Mouse (Mus musculus): Measurements from ENCODE around the gene Polr3c. TPM values are rescaled to one million over a fixed set of nuclear protein-coding genes. Genes with fewer than 3 reads are reported as not detected.

The Polr3c gene
- polyA plus RNA-seq (2014; fragmentation: Nextera tagmentation; extraction: Ambion mirVana) = 38.0 and 38.1 TPM in 2 replicates

GRCm38 (mm10) chr3:96727343-96727827, at the start of gene Polr3c, which contains the start of gene Rnf115:
Gene Polr3c, minus strand, starts transcription at chr3:96727628.
Gene Rnf115, plus strand, starts transcription at chr3:96727664.
- Histone ChIP-seq H3K4me3 (ENCODE audit: low read depth, low read length) (peak within 1 kb of the TSS; percentile 59), H3K27me3 (ENCODE audit: control insufficient read depth, insufficient read depth, low read length) (no peaks in the 10 kb centered on the region), H3K4me2 (replicated peaks; ENCODE audit: low read depth, low read length) (peak within 1 kb of the TSS; percentile 67), H3K27ac (ENCODE audit: low read depth, low read length) (peak within 1 kb of the TSS; percentile 31), H3K9me3 (ENCODE audit: control insufficient read depth, low read length) (no peaks in the 10 kb centered on the region), H3K36me3 (ENCODE audit: control insufficient read depth, insufficient read depth, low read length) (peaks cover under 1% of the 10 kb centered on the region; the same call in 1 of the 2 replicates), H3K9ac (ENCODE audit: low read depth, low read length) (peak within 1 kb of the TSS; percentile 62), H3K4me1 (replicated peaks; ENCODE audit: control insufficient read depth, insufficient read depth, low read length) (no peaks in the 10 kb centered on the region)
- ATAC-seq (ENCODE audit: low FRiP score) (peak; percentile 99), DNase-seq (ENCODE audit: low spot score) (peak; percentile 96)
- under 1% methylated on average over 29 of the region's 52 CpGs for WGBS

- Histone ChIP-seq H3K27me3 (ENCODE audit: control insufficient read depth, insufficient read depth, low read length) (no peaks in the 10 kb centered on the region), H3K4me1 (replicated peaks; ENCODE audit: control insufficient read depth, insufficient read depth, low read length) (no peaks in the 10 kb centered on the region), H3K4me3 (ENCODE audit: low read depth, low read length) (no peak overlapping the region), H3K27ac (ENCODE audit: low read depth, low read length) (no peak overlapping the region), H3K36me3 (ENCODE audit: control insufficient read depth, insufficient read depth, low read length) (no peaks in the 10 kb centered on the region), H3K9me3 (ENCODE audit: control insufficient read depth, low read length) (no peaks in the 10 kb centered on the region), H3K9ac (ENCODE audit: low read depth, low read length) (no peak overlapping the region), H3K4me2 (replicated peaks; ENCODE audit: low read depth, low read length) (no peak overlapping the region)
- no peak for ATAC-seq (ENCODE audit: low FRiP score)
- WGBS = 80% methylated on average over 3 of the region's 3 CpGs
- no peak for DNase-seq (ENCODE audit: low spot score)
These were observed 49.7 kb upstream of the Polr3c start for GRCm38 (mm10) chr3:96777120-96777519.

- H3K27me3 ChIP-seq (ENCODE audit: control insufficient read depth, insufficient read depth, low read length) = no peaks in the 10 kb centered on the region
- H3K4me1 ChIP-seq (replicated peaks; ENCODE audit: control insufficient read depth, insufficient read depth, low read length) = no peaks in the 10 kb centered on the region
- no peaks in the 10 kb centered on the region for H3K9me3 ChIP-seq (ENCODE audit: control insufficient read depth, low read length)
- H3K9ac ChIP-seq (ENCODE audit: low read depth, low read length) = no peak overlapping the region
- H3K36me3 ChIP-seq (ENCODE audit: control insufficient read depth, insufficient read depth, low read length) = no peaks in the 10 kb centered on the region
- DNase-seq (ENCODE audit: low spot score) (no peak), ATAC-seq (ENCODE audit: low FRiP score) (no peak)
- H3K27ac ChIP-seq (ENCODE audit: low read depth, low read length) = no peak overlapping the region
- no peak overlapping the region for H3K4me2 ChIP-seq (replicated peaks; ENCODE audit: low read depth, low read length)
- WGBS = 75% methylated on average over 1 of the region's 1 CpGs
- H3K4me3 ChIP-seq (ENCODE audit: low read depth, low read length) = no peak overlapping the region
These were observed 45.5 kb upstream of the Polr3c start for GRCm38 (mm10) chr3:96772949-96773348.

- no peaks in the 10 kb centered on the region for H3K4me1 ChIP-seq (replicated peaks; ENCODE audit: control insufficient read depth, insufficient read depth, low read length)
- 93% methylated on average over 5 of the region's 5 CpGs for WGBS
- H3K9me3 ChIP-seq (ENCODE audit: control insufficient read depth, low read length) = no peaks in the 10 kb centered on the region
- DNase-seq (ENCODE audit: low spot score) (no peak), ATAC-seq (ENCODE audit: low FRiP score) (no peak)
- no peaks in the 10 kb centered on the region for H3K36me3 ChIP-seq (ENCODE audit: control insufficient read depth, insufficient read depth, low read length)
- H3K4me3 ChIP-seq (ENCODE audit: low read depth, low read length) = no peak overlapping the region
- H3K27me3 ChIP-seq (ENCODE audit: control insufficient read depth, insufficient read depth, low read length) = no peaks in the 10 kb centered on the region
- H3K9ac ChIP-seq (ENCODE audit: low read depth, low read length) = no peak overlapping the region
- no peak overlapping the region for H3K4me2 ChIP-seq (replicated peaks; ENCODE audit: low read depth, low read length)
- no peak overlapping the region for H3K27ac ChIP-seq (ENCODE audit: low read depth, low read length)
These were observed 42.5 kb upstream of the Polr3c start for GRCm38 (mm10) chr3:96769971-96770370.

GRCm38 (mm10) chr3:96764528-96764927, 37.1 kb upstream of the Polr3c start:
- Histone ChIP-seq H3K9ac (ENCODE audit: low read depth, low read length) (no peak overlapping the region), H3K36me3 (ENCODE audit: control insufficient read depth, insufficient read depth, low read length) (no peaks in the 10 kb centered on the region), H3K9me3 (ENCODE audit: control insufficient read depth, low read length) (no peaks in the 10 kb centered on the region), H3K4me3 (ENCODE audit: low read depth, low read length) (no peak overlapping the region), H3K27ac (ENCODE audit: low read depth, low read length) (no peak overlapping the region), H3K27me3 (ENCODE audit: control insufficient read depth, insufficient read depth, low read length) (no peaks in the 10 kb centered on the region), H3K4me2 (replicated peaks; ENCODE audit: low read depth, low read length) (no peak overlapping the region), H3K4me1 (replicated peaks; ENCODE audit: control insufficient read depth, insufficient read depth, low read length) (no peaks in the 10 kb centered on the region)
- no peak for DNase-seq (ENCODE audit: low spot score)
- no peak for ATAC-seq (ENCODE audit: low FRiP score)
- WGBS = 85% methylated on average over 1 of the region's 1 CpGs

GRCm38 (mm10) chr3:96759695-96760094, 32.3 kb upstream of the Polr3c start:
- H3K4me3 ChIP-seq (ENCODE audit: low read depth, low read length) = no peak overlapping the region
- no peaks in the 10 kb centered on the region for H3K9me3 ChIP-seq (ENCODE audit: control insufficient read depth, low read length)
- H3K4me1 ChIP-seq (replicated peaks; ENCODE audit: control insufficient read depth, insufficient read depth, low read length) = no peaks in the 10 kb centered on the region
- H3K27me3 ChIP-seq (ENCODE audit: control insufficient read depth, insufficient read depth, low read length) = no peaks in the 10 kb centered on the region
- WGBS = 92% methylated on average over 4 of the region's 4 CpGs
- H3K9ac ChIP-seq (ENCODE audit: low read depth, low read length) = no peak overlapping the region
- no peak for DNase-seq (ENCODE audit: low spot score)
- no peak overlapping the region for H3K4me2 ChIP-seq (replicated peaks; ENCODE audit: low read depth, low read length)
- ATAC-seq (ENCODE audit: low FRiP score) = no peak
- no peaks in the 10 kb centered on the region for H3K36me3 ChIP-seq (ENCODE audit: control insufficient read depth, insufficient read depth, low read length)
- no peak overlapping the region for H3K27ac ChIP-seq (ENCODE audit: low read depth, low read length)

GRCm38 (mm10) chr3:96757691-96758090, 30.3 kb upstream of the Polr3c start:
- no peaks in the 10 kb centered on the region for H3K9me3 ChIP-seq (ENCODE audit: control insufficient read depth, low read length)
- WGBS = 56% methylated on average over 7 of the region's 7 CpGs

GRCm38 (mm10) chr3:96755935-96756334, 28.5 kb upstream of the Polr3c start:
- H3K27me3 ChIP-seq (ENCODE audit: control insufficient read depth, insufficient read depth, low read length) = no peaks in the 10 kb centered on the region
- WGBS = 100% methylated on average over 1 of the region's 1 CpGs

More at GRCm38 (mm10) chr3:96757691-96758090, 30.3 kb upstream of the Polr3c start:
- Histone ChIP-seq H3K4me3 (ENCODE audit: low read depth, low read length) (no peak overlapping the region), H3K4me1 (replicated peaks; ENCODE audit: control insufficient read depth, insufficient read depth, low read length) (no peaks in the 10 kb centered on the region), H3K4me2 (replicated peaks; ENCODE audit: low read depth, low read length) (no peak overlapping the region), H3K9ac (ENCODE audit: low read depth, low read length) (no peak overlapping the region), H3K36me3 (ENCODE audit: control insufficient read depth, insufficient read depth, low read length) (no peaks in the 10 kb centered on the region), H3K27me3 (ENCODE audit: control insufficient read depth, insufficient read depth, low read length) (no peaks in the 10 kb centered on the region), H3K27ac (ENCODE audit: low read depth, low read length) (no peak overlapping the region)
- ATAC-seq (ENCODE audit: low FRiP score) = no peak
- no peak for DNase-seq (ENCODE audit: low spot score)

GRCm38 (mm10) chr3:96746829-96747228, 19.4 kb upstream of the Polr3c start:
- DNase-seq (ENCODE audit: low spot score) (no peak), ATAC-seq (ENCODE audit: low FRiP score) (no peak)
- 100% methylated on average over 1 of the region's 1 CpGs for WGBS
- no peaks in the 10 kb centered on the region for H3K36me3 ChIP-seq (ENCODE audit: control insufficient read depth, insufficient read depth, low read length)
- no peak overlapping the region for H3K9ac ChIP-seq (ENCODE audit: low read depth, low read length)
- H3K27ac ChIP-seq (ENCODE audit: low read depth, low read length) = no peak overlapping the region
- H3K4me3 ChIP-seq (ENCODE audit: low read depth, low read length) = no peak overlapping the region
- H3K9me3 ChIP-seq (ENCODE audit: control insufficient read depth, low read length) = no peaks in the 10 kb centered on the region
- H3K4me1 ChIP-seq (replicated peaks; ENCODE audit: control insufficient read depth, insufficient read depth, low read length) = no peaks in the 10 kb centered on the region
- no peaks in the 10 kb centered on the region for H3K27me3 ChIP-seq (ENCODE audit: control insufficient read depth, insufficient read depth, low read length)
- no peak overlapping the region for H3K4me2 ChIP-seq (replicated peaks; ENCODE audit: low read depth, low read length)

More at GRCm38 (mm10) chr3:96755935-96756334, 28.5 kb upstream of the Polr3c start:
- ATAC-seq (ENCODE audit: low FRiP score) (no peak), DNase-seq (ENCODE audit: low spot score) (no peak)
- no peaks in the 10 kb centered on the region for H3K9me3 ChIP-seq (ENCODE audit: control insufficient read depth, low read length)
- no peak overlapping the region for H3K27ac ChIP-seq (ENCODE audit: low read depth, low read length)
- H3K4me2 ChIP-seq (replicated peaks; ENCODE audit: low read depth, low read length) = no peak overlapping the region
- no peaks in the 10 kb centered on the region for H3K4me1 ChIP-seq (replicated peaks; ENCODE audit: control insufficient read depth, insufficient read depth, low read length)
- H3K36me3 ChIP-seq (ENCODE audit: control insufficient read depth, insufficient read depth, low read length) = no peaks in the 10 kb centered on the region
- H3K9ac ChIP-seq (ENCODE audit: low read depth, low read length) = no peak overlapping the region
- H3K4me3 ChIP-seq (ENCODE audit: low read depth, low read length) = no peak overlapping the region

Data from hindbrain, embryonic 11.5 days (tissue).